Mouse (Mus musculus): ENCODE results near the gene Exoc8.

- TF ChIP-seq GATA1 (IDR thresholded peaks at IDR 0.05; ENCODE audit: low read length) (no peak), TAL1 (IDR thresholded peaks at IDR 0.05; ENCODE audit: low read length) (no peak)
These were observed 33.8 kb downstream of the Exoc8 start for GRCm38 (mm10) chr8:124863729-124864128.

All from erythroblast, embryonic 14.5 days (primary cell).